Mouse (Mus musculus): Measurements from ENCODE around the gene Ttc41. TPM values are rescaled to one million over a fixed set of nuclear protein-coding genes. Genes with fewer than 3 reads are reported as not detected.
"Not testable (repeated sequence)": the region's sequence is repeated elsewhere in the genome, so short reads cannot be mapped to it uniquely, and the experiment has no call there.

Ttc41 gene
- 1 to 10 TPM; 1.9 to 2.3 TPM for total RNA-seq (2021)

DNA sequence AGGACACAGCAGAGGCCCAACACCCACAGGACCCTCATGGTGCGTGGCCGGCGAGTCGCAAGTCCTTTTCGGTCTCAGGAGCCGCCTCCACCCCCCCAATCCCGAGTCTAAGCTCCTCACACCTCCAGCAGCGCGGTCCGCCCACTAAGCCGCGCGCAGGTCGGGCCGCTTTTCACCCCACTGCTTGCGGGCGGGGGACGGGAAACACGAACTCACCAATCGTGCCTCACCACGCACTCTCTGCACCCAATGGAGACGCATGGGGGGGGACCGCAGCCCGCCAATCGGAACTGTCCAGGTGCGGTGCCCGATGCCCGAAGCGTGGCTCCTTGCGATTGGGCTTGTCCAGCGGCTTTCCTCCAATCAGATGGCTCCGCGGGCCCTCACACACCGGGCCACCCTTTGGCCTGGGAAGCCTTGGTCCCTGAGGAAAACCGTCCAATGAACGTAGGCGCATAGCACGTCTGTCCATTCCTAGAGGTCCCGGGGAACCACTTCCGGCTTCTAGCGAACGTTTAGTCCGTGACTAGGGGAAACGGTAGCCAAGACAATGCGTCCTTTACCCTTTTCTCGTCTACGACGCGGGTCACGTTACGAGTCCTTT lies at the start of gene Ttc41, which contains the start of gene Hsp90b1:
Ttc41 (plus strand) TSS at position 494 of the 604 bp plus-strand sequence.
Hsp90b1 (minus strand) TSS at position 192 of the 604 bp plus-strand sequence.
- intact Hi-C loops (cut with DNase I): no loop called here
- peak; percentile 99 for DNase-seq

DNA sequence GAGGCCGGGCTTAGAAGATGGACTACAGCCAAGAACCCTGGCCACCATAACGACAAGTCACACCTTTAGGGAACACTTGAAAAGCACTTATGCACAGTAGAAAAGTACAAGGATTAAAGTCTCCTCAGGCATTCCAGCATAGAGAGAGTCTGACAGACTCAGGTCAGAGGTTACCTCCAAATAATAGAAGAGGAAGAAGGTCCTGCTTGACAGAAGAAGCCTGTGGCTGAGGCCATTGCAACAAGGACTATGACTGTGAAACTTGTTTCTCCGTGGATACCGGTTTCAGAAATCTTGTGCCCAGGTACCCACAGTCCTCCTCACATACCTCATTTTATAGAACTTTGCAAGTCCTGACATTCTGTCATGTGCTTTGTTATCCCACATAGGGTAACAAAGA lies 35.1 kb upstream of the Ttc41 start:
- DNase-seq; intact Hi-C loops (cut with DNase I): not testable (repeated sequence)

DNA sequence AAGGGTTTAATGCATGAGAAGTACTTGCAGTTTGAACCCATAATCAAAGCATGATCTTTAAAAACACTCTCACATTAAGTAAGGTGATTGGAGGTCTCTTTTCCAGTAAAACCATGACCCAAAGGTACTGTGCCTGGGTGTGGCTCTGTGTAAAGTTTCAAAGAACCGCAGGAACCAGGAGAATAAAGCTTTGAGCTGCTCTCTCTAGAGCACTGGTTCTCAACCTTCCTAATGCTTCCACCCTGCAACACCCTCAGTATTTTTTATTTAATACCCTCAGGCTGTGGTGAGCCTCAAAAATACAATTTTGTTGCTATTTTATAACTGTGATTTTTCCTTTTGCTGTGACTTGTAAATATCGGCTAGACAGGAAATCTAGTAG lies 20.8 kb upstream of the Ttc41 start:
- DNase-seq; intact Hi-C loops (cut with DNase I): not testable (repeated sequence)

DNA sequence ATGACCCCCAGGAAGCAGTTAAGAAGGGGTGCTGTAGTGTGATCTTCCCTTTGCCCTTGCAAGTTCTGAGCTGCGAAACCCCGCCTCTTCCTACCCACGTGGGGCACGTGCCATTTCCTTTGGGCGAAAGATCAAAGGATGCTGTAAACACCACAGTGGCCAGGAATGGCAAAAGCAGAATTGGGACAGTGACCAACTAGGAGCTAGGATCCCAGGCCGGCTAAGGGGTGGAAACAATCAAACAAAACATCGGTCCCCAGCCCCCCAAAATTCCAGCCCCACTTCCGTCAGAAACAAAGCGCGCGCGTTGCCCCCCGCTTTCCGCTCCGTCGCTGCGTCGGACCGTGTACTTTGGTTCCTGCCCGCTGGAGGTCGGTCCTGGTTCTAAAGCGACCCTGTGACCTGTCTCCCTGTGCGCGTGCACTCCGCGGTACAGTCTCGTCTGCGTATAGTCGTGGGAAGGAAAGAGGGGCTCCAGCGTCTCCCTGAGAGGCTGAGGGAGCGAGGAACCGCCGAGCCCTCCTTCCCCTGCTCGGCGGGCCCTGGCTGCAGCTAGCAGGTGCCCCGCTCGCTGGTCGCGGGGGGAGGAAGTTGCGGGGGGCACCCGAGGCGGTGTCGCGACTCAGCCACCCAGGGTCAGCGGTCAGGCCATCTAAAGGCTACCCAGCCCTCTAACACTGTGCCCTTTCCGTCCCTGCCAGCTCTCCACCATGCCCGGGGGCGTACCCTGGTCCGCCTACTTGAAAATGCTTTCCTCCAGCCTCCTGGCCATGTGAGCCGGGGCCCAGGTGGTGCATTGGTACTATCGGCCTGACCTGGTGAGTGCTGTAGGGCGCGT lies 20.2 kb upstream of the Ttc41 start:
- intact Hi-C loops (cut with DNase I): not testable (repeated sequence)
- DNase-seq: peak; percentile 80

DNA sequence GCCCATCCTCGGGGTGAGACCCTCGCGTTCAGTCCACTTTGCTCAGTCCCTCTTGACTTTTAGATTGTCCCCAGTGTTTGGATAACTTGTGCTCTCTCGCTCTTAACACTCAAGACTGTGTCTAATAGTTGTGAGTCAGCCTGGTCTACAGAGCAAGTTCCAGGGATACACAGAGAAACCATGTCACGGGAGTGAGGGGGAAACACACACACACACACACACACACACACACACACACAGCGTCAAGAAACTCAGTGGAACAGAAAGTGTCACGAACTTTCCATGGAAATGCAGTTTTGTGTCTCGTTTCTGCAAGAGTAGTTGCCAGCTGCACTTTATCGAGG lies 19.6 kb upstream of the Ttc41 start:
- DNase-seq; intact Hi-C loops (cut with DNase I): not testable (repeated sequence)

DNA sequence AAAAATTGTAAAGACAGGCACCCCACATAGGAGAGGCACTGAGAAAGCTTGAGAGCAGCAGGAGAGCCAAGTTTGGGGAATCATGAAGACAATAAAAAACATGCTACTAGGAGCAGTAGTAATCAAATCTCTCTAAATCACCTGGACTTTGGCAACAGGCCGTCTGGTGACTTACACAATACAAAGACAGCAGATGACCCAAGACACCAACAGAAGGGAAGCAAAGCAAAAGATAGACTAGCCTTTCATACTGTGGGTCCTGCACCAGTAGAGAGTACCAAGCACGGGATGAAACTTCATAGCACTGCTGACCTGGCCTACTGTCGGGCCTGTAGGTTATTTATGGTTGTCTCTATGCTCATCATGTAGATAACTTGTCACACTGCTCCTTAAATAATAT lies 5.4 kb upstream of the Ttc41 start:
- no peak for DNase-seq
- intact Hi-C loops (cut with DNase I): no loop called here

DNA sequence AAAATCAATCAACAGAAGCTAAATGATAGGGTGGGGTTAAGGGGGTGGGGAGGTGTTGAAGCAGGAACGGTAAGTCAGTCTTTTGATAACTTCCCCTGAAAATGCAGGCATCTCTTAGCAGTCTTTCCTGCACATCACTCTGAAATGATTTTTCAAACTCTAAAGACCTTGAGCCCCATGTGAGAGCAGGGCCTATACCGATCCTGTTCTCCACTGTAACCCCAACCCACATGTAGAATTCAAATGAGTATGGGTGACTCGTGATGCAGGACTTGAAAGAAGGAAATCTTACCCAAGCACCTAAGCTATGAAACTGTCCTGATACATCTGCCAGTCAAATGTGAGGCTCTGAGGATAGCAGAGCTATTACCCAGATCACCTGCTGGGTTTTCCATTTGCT lies 4.6 kb upstream of the Ttc41 start:
- DNase-seq: no peak
- intact Hi-C loops (cut with DNase I): no loop called here

DNA sequence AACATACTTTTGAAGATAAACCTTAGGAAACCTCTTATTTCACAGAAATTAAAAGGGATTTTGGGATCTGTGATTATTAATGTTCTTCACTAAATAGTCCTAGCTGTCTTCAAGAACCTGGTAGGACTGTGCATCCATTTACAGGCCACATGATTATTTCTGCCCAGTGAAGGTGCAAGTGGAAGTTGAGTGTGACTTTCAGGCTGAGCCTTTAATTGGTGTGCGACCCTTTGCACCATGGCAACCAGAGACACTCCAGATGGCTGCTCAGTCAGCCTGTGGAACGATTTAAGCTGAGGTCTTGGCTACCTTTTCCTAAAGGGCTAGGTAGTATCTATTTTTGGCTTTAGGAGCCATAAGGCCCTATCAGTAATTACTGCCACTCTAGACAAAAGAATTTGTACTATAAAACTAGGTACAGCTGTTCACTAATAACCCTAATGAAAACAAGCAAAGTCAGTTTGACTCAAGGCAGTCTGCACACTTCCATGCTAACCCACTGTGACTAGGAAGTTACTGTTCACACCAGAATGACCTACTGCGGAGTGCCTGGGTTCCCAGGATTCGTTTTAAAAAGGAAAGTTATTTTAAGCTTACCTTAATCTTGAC lies 3.2 kb upstream of the Ttc41 start:
- intact Hi-C loops (cut with DNase I): no loop called here

DNA sequence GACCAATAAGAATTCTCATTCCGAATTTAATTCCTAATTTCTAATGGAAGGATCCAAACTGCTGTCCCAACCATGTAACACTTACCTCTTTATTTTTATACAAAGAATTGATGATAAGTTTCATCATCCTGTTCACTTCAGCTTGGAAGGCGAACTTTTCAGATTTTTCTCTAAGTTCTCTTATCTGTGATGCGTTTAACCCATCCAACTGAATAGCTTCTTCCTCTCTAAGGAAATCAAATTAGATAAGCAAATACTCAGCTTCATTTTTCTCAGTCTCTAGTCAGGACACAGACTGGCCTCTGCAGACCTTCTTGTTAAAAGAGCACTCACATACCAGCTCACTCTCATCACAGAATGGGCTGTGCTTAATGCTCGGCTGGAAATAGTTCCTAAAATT lies 2.2 kb upstream of the Ttc41 start:
- intact Hi-C loops (cut with DNase I): no loop called here
- DNase-seq: no peak

More for the DNA sequence above, 3.2 kb upstream of the Ttc41 start:
- peak; percentile 33 for DNase-seq

DNA sequence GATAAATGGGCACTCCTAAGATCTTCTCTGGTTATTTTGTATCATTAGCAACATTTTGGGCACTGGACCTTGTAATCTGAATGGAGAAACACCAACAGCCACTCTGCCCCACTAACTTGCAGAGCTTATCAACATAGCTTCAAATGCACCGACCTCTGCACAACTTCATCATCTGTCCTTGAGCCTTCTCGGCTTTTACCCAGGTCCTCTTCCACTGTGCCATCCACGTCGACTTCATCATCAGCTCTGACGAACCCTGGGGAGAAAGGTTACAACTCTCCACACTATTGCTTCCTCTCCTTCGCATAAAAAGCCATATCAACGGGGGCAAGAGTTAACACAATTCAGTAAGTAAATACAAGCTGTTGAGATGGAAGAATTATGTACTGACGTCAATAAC lies 1.5 kb upstream of the Ttc41 start:
- no peak for DNase-seq
- intact Hi-C loops (cut with DNase I): no loop called here

DNA sequence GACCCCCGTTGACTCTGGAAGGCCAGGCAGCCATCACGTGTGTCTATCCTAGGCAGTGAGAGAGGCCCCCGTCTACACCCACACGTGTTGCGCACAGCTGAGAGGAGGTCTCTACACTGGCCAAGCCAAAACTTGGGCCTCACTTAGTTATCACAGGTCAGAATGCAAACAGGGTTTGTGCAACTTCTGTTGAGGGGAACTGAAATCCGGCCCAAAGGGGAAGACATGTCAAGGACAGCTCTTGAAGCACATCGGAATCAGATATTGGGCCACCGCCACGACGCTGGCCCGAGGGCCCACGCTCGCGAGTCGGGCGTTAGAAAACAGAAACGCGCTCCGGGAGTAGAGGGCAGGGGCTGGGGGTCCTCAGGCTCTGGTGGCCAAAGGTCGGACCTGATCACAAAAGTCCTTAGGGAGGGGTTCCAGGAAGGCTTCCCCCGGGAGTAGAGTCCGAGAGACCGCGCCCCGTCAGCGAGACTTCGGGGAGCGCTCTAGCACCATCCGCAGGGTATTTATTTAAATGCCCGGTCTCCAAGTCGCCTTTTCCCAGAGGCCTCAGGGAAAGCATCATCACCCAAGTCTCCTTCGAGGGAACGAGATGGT lies 921 bp upstream of the Ttc41 start:
- intact Hi-C loops (cut with DNase I): no loop called here
- DNase-seq: peak; percentile 31

DNA sequence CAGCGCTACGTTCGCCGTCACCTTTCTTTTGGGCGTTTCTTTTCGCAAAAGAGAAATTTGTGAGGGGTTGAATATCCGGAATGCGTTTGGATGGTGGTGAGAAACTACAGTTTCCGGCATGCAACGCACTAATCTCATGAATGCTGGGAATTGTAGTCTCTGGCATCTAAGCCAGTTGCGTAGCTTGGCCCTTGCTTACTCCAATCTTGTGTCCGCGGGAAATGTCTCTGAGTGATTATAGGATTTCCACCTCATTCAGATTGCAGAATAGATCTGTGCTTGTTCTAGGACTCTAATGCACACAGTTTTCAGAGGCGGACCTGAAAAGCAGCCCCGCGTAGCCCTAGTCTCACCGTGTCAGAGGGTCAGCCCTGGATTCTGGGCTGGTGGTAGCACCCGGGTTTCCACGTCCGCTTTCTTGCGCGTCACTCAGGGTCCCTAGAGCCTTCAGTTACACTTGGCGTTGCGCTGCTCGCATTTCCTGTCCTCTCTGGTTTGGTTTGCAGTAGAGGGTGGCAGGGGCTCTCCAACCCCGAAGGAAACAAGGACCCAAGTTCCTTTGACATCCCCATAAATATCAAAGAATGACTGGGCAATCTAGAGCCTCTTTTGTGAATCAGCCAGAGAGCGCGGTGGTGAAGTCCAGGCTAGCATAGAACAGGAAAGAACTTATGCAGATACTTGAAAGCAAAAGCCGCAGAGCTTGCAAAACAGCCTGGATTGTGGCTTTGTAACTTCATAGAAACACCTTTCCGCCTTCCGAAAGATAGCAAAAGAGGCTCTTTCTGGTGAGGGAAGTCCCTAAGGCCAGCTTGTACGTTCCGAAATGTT lies 526 bp downstream of the Ttc41 start:
- peak; percentile 64 for DNase-seq
- intact Hi-C loops (cut with DNase I): no loop called here

DNA sequence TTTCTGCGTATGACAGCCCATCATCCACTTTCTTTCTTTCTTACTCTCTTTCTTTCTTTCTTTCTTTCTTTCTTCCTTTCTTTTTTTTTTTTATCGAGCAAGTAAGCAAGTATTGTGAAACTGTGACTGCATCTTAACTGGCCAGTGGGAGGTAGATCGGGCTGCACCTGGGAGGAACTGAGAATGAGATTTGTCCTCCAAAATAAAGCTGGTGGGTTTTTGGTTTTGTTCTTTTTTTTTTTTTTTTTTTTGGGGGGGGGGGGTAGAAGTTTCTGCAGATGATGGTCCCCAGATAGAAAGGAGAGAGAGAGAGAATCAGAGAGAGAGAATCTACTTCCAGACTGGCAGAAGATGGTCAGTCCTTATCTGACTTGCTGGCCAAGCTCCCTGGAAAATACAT lies 1.5 kb downstream of the Ttc41 start:
- intact Hi-C loops (cut with DNase I): no loop called here
- DNase-seq: no peak

DNA sequence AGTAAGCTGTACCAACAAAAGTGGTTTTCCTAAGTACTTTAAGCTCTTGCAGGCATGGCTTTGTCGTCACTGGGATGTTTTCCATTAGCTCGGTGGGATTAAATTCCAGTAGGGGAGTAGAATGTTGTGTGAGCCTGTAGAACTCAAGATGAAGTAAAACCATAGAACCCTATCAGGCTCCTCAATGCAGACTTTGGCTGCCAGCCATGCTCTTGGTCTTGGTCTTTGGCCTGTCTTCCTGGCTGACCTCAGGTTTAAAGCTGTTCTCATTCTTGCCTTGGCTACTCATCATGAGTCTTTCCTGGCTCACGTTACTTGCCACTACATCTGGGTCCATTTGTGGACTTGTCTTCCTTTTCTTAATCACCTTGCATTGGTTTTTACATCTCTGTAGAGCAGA lies 6.5 kb downstream of the Ttc41 start:
- no peak for DNase-seq
- intact Hi-C loops (cut with DNase I): no loop called here

DNA sequence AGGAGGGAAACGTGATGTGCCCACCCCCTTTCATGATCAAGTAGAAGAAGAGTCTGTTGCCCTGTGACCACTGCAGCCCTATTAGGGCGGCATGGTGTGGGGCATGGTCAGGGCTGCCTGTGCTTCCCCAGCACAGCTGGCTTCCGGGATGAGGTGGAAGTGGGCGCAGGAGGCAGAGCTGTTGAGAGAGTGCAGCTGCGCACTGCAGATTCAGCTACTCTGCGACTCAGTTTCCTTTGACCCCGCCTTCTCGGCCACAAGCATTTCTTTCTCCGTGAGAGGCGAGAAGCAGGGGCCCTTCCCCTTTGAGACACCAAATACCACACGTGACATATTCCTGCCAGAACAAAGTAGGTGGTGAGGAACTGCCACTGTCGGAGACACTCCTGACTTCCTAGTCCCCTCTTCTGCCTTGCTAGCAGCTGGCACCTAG lies 22.0 kb downstream of the Ttc41 start:
- intact Hi-C loops (cut with DNase I): no loop called here
- peak; percentile 13 for DNase-seq

DNA sequence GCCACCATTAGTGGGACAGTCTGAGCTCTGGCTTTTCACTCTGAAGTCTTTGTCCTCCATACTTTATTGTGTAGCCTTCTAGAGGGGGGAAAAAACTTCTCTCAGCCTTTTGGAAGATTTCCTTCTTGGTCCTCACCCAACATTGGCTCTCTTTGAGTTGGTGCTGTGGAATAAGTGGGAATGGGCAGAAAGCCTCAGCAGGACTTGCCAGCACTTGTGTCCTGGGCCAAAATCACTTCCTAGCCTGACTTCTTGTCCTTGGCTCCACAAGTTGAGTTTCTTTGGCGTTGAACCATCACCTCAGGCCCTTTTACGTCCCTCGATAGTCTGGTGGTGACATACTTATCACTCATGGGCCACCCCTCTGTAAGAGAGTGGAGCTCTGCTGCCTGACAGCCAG lies 22.6 kb downstream of the Ttc41 start:
- DNase-seq: no peak
- intact Hi-C loops (cut with DNase I): no loop called here

DNA sequence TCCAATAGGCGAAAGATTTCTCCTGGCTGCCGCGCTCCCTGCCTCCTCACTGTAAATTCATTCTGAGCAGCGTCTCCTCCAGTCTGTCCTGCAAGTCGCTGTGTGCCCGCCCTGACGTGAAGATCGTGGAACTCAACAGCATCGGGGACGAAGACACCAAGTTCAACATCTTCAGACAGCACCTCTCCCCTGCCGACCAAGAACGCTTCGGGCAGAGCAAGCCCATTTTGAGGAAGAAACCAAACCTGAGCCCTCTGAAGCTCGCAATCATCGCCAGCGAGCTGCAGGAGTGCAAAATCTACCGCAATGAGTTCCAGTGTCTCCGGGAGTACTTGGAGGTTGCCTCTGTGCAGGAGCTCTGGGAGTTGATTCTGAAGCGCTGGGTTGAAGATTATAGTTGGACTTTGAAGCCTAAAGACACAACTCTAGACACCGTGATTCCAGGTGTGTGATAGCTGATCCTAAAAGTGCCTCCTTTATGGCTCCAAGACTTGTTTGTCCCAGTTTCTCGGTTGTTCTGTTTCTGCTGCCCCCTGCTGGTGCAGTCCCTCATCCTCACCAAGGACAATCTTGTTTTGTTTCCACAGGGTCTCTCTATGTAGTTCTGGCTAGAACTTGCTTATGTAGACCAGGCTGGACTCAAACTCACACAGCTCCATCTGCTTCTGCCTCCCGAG lies 25.4 kb downstream of the Ttc41 start:
- intact Hi-C loops (cut with DNase I): no loop called here

DNA sequence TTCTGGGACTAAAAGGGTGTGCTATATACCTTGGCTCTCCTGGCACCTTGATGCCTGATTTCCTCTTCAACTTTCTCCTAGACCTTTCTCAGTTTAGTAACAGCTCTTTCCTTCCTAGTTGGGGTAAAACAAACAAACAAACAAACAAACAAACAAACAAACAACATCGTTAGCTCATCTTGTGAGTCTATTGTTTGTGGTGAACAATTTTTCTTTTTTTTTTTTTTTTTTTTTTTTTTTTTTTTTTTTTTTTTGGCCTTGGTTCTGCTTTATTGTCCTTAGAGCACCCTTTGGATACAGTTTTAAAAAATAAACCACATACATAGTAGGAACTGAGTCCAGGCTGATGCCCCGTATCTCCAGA lies 25.9 kb downstream of the Ttc41 start:
- intact Hi-C loops (cut with DNase I): no loop called here

More for the DNA sequence above, 25.4 kb downstream of the Ttc41 start:
- peak; percentile 88 for DNase-seq

DNA sequence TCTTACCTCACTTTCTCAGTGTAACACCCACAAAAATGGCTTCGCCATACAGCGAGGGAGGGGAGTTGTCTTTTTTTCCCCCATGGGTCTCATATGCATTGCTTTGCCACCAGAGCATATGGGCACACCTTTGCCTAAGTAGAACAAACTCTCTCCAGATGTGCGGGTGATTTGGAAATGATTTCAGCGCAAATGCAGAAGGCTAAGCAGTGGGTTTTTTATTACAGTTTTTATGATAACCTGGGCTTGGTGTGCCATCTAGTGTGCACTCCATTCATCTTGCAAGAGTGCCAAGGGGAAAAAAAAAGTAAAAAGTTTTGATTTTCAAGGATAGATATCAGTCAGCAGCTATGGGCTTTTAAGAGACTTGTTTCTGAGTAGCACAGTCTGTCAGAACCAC lies 29.4 kb downstream of the Ttc41 start:
- intact Hi-C loops (cut with DNase I): no loop called here
- no peak for DNase-seq

More for the DNA sequence above, 25.9 kb downstream of the Ttc41 start:
- no peak for DNase-seq

DNA sequence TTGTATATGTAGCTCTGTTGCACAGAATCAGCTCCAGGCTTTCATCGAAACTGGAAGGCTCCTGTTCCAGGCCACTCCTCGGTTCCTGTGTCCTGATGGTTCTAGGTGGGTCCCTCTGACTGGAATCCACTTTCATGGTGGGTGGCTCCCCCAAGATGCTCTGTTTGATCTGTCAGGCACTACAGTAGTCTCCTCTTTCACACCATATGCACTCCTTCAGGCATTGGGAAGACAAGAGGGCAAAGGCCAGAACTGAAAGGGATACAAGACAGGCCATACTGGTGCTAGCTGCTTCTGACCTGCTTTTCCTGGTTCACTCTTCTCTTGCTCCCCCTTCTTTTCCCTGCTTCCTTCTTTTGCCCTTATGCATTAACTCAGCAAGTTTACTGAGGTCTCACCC lies 37.3 kb downstream of the Ttc41 start:
- intact Hi-C loops (cut with DNase I): no loop called here
- no peak for DNase-seq

All from left cerebral cortex, postnatal 4 days (tissue).